Mouse (Mus musculus) skeletal muscle tissue, adult 2 months (tissue): ENCODE results near the gene Amh.
"Not testable (repeated sequence)": the region's sequence is repeated elsewhere in the genome, so short reads cannot be mapped to it uniquely, and the experiment has no call there.

Experiments
- DNase-seq: peaks from one replicate; pipeline ENCODE4 v3.0.0-alpha.2; 2012; ENCODE audit warnings: low read depth, low spot score

Amh gene

DNA sequence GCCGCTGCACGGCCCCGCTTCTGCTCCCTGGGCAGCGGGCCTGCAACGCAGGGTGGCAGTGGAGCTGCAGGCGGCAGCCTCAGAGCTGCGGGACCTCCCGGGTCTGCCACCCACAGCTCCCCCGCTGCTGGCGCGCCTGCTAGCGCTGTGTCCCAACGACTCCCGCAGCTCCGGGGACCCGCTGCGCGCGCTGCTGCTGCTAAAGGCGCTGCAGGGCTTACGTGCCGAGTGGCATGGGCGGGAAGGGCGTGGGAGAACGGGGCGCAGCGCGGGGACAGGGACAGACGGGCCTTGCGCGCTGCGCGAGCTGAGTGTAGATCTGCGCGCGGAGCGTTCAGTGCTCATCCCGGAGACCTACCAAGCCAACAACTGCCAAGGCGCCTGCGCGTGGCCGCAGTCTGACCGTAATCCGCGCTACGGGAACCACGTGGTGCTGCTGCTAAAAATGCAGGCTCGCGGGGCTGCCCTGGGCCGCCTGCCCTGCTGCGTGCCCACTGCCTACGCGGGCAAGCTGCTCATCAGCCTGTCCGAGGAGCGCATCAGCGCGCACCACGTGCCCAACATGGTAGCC is 2.1 kb downstream of the Amh start:
- peak; percentile 87 for DNase-seq

GRCm38 (mm10) chr10:80808099-80808984 is 3.3 kb downstream of the Amh start:
- no peak for DNase-seq

- DNase-seq: no peak
Observed at GRCm38 (mm10) chr10:80808985-80809632, 4.1 kb downstream of the Amh start.

DNA sequence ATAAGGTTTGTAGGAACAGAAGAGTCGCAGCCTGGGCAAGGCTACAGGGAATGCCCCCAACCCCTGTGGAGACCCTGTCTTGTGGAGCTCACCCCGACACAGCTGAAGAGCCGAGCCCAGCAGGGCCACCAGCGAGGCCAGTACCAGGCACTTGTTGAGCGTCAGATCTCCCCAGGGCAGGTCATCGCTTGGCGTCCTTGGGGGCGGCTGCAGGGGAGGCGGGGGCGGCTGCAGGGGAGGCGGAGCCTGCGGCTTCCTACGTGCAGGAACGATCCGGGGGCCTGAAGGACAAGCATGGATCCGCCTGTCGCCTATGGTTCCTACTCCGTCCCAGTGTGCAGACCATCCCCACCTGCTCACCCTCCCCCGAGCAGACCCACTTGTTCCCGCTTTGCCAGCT is 5.0 kb downstream of the Amh start:
- no peak for DNase-seq

- peak; percentile 79 for DNase-seq
Observed at GRCm38 (mm10) chr10:80812391-80813041, 7.5 kb downstream of the Amh start.

DNA sequence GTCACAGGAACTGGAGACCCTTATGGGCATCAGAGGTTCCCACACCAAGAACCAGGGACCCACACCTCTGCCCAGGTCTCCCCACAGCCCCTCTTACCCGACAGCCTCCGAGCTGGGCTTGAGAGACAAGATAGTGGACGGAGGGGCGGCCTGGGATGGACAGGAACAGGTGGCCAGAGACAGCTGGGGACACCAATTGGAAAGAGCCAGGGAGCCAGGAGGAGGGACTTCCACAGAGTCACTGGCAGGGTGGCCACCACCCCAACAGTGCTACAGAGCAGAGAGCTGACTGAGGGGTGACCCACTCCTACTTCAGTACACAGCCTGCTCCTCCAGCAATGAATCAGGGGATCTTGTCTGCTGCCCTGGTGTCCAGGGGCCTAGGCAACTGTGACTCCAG is 8.3 kb downstream of the Amh start, which contains the start of gene Jsrp1:
Jsrp1 (minus strand) TSS at position 133 of the 400 bp plus-strand sequence.
- peak; percentile 93 for DNase-seq

GRCm38 (mm10) chr10:80814800-80815199 is 9.8 kb downstream of the Amh start:
- DNase-seq: no peak

- not testable (repeated sequence) for DNase-seq
Observed at GRCm38 (mm10) chr10:80816303-80816702, 11.3 kb downstream of the Amh start.

DNA sequence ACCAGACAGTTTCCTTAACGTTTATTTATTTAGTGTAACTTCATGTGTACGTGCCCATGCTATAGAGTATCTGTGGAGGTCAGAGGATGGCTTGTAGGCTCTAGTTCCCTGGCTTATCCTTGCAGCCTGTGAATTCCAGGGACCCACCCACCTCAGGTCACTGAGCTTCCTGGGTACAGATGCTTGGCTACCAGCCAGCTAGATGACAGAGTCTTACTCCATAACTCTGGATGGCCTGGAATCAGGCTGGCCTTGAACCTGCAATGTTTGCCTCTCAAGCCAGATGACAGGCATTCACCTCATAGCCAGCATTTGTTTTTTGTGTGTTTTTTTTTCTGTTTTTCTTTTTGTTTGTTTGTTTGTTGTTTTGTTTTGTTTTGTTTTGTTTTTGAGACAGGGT is 12.1 kb downstream of the Amh start:
- DNase-seq: no peak

GRCm38 (mm10) chr10:80817955-80818354 is 12.9 kb downstream of the Amh start:
- DNase-seq: not testable (repeated sequence)

- no peak for DNase-seq
Observed at GRCm38 (mm10) chr10:80818599-80819281, 13.7 kb downstream of the Amh start.

- no peak for DNase-seq
Observed at GRCm38 (mm10) chr10:80819406-80819805, 14.4 kb downstream of the Amh start.

DNA sequence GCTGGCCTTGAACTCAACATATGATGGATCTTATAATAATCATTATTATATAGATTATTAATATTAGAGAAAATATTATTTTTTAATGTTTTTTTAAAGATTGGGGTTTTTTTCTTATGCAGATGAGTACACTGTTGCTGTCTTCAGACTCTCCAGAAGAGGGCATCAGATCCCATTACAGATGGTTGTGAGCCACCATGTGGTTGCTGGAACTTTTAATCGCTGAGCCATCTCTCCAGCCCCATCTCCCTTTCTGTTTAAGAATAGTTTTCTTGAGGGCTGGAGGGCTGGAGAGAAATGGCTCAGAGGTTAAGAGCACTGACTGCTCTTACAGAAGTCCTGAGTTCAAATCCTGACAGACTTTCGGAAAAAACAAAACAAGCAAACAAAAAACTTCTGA is 16.9 kb downstream of the Amh start:
- DNase-seq: no peak

DNA sequence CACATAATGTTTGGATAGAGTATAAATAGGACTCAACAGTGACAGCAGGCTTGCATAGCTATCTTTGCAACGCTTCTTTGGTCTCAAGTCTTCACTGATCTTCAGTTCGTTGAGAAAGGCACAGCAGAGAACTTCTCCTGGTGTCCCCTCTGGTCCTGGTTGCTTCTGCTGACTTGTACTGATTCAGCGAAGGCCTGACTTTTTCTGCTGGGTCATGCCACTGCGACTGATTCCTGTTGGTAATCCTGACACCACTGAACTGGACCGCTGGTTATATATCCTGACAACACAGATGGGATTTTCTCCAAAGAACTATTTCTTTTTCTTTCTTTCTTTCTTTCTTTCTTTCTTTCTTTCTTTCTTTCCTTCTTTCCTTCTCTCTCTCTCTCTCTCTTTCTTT is 17.5 kb downstream of the Amh start:
- DNase-seq: no peak

DNA sequence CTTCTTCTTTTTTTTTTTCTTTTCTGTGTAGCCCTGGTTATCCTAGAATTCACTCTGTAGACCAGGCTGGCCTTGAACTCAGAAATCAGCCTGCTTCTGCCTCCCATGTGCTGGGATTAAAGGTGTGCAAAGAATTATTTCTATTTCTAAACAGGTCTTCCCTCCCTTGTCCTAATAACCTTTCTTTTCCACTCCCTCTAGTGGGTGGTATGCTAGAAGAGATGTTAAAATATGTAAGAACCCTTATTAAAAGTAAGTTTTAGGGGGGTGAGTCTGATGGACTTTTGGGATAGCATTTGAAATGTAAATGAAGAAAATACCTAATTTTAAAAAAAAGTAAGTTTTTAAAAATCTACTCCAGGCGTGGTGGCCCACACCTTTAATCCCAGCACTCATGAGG is 18.3 kb downstream of the Amh start:
- DNase-seq: no peak

GRCm38 (mm10) chr10:80823847-80824643 is 19.0 kb downstream of the Amh start:
- no peak for DNase-seq

DNA sequence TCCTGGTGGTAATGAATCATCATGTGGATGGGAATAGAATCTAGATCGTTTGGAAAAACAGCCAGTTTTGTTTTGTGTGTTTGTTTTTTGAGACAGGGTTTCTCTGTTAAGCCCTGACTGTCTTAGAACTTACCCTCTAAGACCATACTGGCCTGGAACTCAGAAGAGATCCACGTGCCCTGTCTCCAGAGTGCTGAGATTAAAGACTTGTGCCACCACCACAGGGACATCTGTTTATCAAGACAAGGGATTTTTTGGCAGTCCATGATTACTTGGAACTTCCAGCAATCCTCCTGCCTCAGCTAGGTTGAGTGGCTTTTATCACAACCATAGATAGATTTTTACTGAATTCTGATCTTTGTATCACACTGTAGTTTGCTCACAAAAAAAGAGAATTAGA is 19.8 kb downstream of the Amh start:
- DNase-seq: no peak

DNA sequence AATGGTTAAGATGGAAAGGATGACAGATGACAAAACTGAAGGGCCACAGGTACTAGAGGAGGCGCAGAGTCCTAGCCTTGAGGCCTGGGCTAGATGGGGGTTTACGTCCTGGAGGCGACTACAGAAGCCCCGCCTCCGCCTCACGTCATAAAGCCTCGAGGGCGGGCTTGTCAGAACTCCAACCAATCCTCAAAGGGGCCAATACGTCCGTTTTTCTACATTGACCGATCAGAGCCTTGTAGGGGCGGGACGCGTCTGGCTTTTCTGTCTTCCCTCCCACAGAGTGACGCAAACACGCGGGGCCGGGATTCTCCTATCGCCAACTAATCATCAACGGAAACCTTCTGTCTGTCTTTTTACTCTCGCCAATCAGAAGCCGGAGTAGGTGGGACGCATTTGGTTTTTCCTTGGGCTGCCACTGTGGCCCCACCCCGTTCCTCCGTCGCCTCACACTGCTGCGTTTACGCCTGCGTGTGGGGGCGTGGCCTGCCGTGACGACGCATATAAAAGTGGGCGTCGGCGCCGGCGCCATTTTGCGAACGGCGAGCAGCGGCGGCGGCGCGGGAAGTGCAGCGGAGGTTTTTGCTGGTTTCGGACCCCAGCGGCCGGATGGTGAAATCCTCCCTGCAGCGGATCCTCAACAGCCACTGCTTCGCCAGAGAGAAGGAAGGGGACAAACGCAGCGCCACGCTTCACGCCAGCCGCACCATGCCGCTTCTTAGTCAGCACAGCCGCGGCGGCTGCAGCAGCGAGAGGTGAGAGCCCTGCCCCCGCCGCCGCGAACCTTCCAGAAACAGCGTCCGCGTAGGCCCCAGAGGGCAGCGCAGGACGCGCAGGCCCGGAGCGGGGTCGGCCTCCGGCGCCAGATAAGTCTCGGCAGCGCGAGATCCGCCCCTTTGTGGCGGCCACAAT is 21.4 kb downstream of the Amh start, which contains the start of gene Oaz1:
Oaz1 (plus strand) TSS at position 506 of the 912 bp plus-strand sequence.
- DNase-seq: peak; percentile 100

GRCm38 (mm10) chr10:80827063-80827869 is 22.2 kb downstream of the Amh start:
- no peak for DNase-seq
